In the genomic region with DNA sequence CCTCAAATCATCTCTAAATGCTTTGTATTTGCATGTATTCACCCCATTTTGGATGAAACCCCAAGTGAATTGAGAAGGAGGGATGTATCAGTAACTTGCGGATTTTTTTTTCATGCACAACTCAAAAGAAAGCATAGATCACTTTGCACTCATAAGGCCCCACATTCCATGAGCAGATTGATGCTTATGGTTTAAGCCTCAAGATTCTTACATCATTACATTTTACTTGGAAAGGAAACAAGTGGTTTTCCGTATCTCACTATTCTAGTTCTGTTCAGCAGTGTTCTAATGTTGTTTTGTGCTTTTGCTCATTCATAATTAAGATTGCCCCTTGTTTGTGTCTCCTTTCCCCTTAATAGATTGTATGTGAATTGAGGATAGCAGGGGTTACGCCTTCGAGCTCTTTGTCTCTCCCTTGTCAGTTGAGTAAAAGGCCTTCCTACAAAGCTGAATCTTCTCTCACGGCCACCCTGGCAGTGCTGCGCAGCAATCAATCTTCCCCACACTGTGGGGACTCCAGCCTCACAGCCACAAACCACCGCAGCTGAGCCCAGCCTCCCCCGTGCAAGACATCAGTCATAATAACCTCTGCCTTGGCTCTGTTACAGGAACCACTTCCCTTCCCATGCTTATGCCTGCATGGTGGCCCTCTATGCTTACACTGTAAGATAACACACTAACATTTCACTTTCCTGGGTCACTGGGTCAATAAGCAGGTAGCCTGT, we compare ENCODE assay signal across 11 mouse cellular contexts.
A peak's percentile ranks its signal among the peaks of the same experiment; 100 is the strongest.
DNase-seq lines count a peak whose midpoint lies in the region; ATAC-seq and TF ChIP-seq lines count a peak whose summit lies in the region.
"Had no signal": no experiment of that assay in that cellular context is flagged by ENCODE, and none has a peak within 500 bp of the region (broad histone marks: within the 10 kb centered on the region; RNA-seq: fewer than 3 reads in every experiment).

No protein-coding gene starts in this region.

- no peaks in the 10 kb centered on the region for H3K27me3 ChIP-seq in limb, embryonic 14.5 days (ENCODE audit: control insufficient read depth, insufficient read depth, low read length)
- H3K27me3 ChIP-seq in limb, embryonic 10.5 days (ENCODE audit: low read depth, poor library complexity, severe bottlenecking), result no peaks in the 10 kb centered on the region
- H3K27me3 ChIP-seq in hindbrain, embryonic 16.5 days (replicated peaks; ENCODE audit: control insufficient read depth, insufficient read depth, low read length), result no peaks in the 10 kb centered on the region

- H3K4me2 ChIP-seq in limb, embryonic 14.5 days (replicated peaks; ENCODE audit: low read depth, low read length, severe bottlenecking), result no peak overlapping the region
- no peak overlapping the region for H3K4me2 ChIP-seq in hindbrain, embryonic 16.5 days (ENCODE audit: low read length)

- intact Hi-C loops in left cerebral cortex, postnatal 25 days (cut with DNase I), result no loop called here

- no peak for ATAC-seq in limb, embryonic 14.5 days (ENCODE audit: low FRiP score, low read depth)
- ATAC-seq in hindbrain, embryonic 16.5 days, result peak; percentile 89
- ATAC-seq: liver, postnatal 0 days had no signal

- no peak overlapping the region for H3K27ac ChIP-seq in limb, embryonic 14.5 days (replicated peaks; ENCODE audit: low read depth, low read length)
- H3K27ac ChIP-seq in limb, embryonic 10.5 days, result no peak overlapping the region
- H3K27ac ChIP-seq in hindbrain, embryonic 16.5 days (ENCODE audit: low read depth, low read length), result peak overlapping the region; percentile 17; the same call in 1 of the 2 replicates

- no peaks in the 10 kb centered on the region for H3K4me1 ChIP-seq in limb, embryonic 14.5 days (ENCODE audit: control insufficient read depth, insufficient read depth, low read length)
- H3K4me1 ChIP-seq in limb, embryonic 10.5 days, result no peaks in the 10 kb centered on the region
- peaks cover 3% of the 10 kb centered on the region; the same call in 1 of the 2 replicates for H3K4me1 ChIP-seq in hindbrain, embryonic 16.5 days (ENCODE audit: control insufficient read depth, insufficient read depth, low read depth, low read length)

- H3K4me3 ChIP-seq in limb, embryonic 14.5 days (replicated peaks; ENCODE audit: low read length), result no peak overlapping the region
- H3K4me3 ChIP-seq in limb, embryonic 10.5 days, result no peak overlapping the region
- H3K4me3 ChIP-seq in hindbrain, embryonic 16.5 days (ENCODE audit: low read length), result no peak overlapping the region

- WGBS in limb, embryonic 14.5 days, result 47% methylated on average over 8 of the region's 8 CpGs
- WGBS in limb, embryonic 10.5 days, result 52% methylated on average over 8 of the region's 8 CpGs
- 25% methylated on average over 8 of the region's 8 CpGs for WGBS in hindbrain, embryonic 16.5 days

- no peaks in the 10 kb centered on the region for H3K9me3 ChIP-seq in limb, embryonic 14.5 days (ENCODE audit: control insufficient read depth, low read length)
- H3K9me3 ChIP-seq in limb, embryonic 10.5 days (replicated peaks), result no peaks in the 10 kb centered on the region
- no peaks in the 10 kb centered on the region for H3K9me3 ChIP-seq in hindbrain, embryonic 16.5 days (ENCODE audit: control insufficient read depth, low read length)

- no peak overlapping the region for H3K9ac ChIP-seq in limb, embryonic 14.5 days (ENCODE audit: low read depth, low read length, severe bottlenecking)
- H3K9ac ChIP-seq in hindbrain, embryonic 16.5 days (ENCODE audit: low read depth, low read length), result no peak overlapping the region
- H3K9ac ChIP-seq: liver, postnatal 0 days had no signal

- TF ChIP-seq POLR2A in limb, embryonic 14.5 days (IDR thresholded peaks at IDR 0.05; ENCODE audit: borderline replicate concordance, extremely low read depth, insufficient read depth, insufficient read length), result no peak

- no peaks in the 10 kb centered on the region for H3K36me3 ChIP-seq in limb, embryonic 14.5 days (ENCODE audit: control insufficient read depth, insufficient read depth, low read length)
- no peaks in the 10 kb centered on the region for H3K36me3 ChIP-seq in limb, embryonic 10.5 days
- H3K36me3 ChIP-seq in hindbrain, embryonic 16.5 days (ENCODE audit: control insufficient read depth, insufficient read depth, low read length), result no peaks in the 10 kb centered on the region

- DNase-seq in limb, embryonic 14.5 days (ENCODE audit: low spot score), result peak; percentile 18
- DNase-seq in limb, embryonic 10.5 days (ENCODE audit: low spot score), result no peak
- DNase-seq in embryo, embryonic 11.5 days (ENCODE audit: low read depth, low spot score), result peak; percentile 20
- peak; percentile 32 for DNase-seq in neural tube, embryonic 10.5 days (ENCODE audit: extremely low spot score, low spot score)
- no peak for DNase-seq in urinary bladder, postnatal 14 days (ENCODE audit: low spot score)
- DNase-seq in adrenal gland, postnatal 25 days, result no peak
- DNase-seq in left cerebral cortex, postnatal 25 days (ENCODE audit: low spot score in 2 of 2), result no peak
- DNase-seq: heart, adult 11 months; liver, postnatal 0 days; spleen, adult 18-20 months had no signal

Comparison
In these comparisons a context has a peak if more than half of its experiments do, and no peak if none do; other contexts are left out.
1. DNase-seq: peak in limb, embryonic 14.5 days (single experiment), embryo, embryonic 11.5 days (single experiment) and neural tube, embryonic 10.5 days (single experiment); none in limb, embryonic 10.5 days (single experiment), urinary bladder, postnatal 14 days (single experiment), adrenal gland, postnatal 25 days (single experiment) and left cerebral cortex, postnatal 25 days (0 of 2).